Mouse (Mus musculus): ENCODE measurements around the gene Ccnd3. TPM values are rescaled to one million over a fixed set of nuclear protein-coding genes. Genes with fewer than 3 reads are reported as not detected.
A peak's percentile ranks its signal among the peaks of the same experiment; 100 is the strongest.

The Ccnd3 gene
- polyA plus RNA-seq, 2 experiments: 195 to 379 TPM

DNA sequence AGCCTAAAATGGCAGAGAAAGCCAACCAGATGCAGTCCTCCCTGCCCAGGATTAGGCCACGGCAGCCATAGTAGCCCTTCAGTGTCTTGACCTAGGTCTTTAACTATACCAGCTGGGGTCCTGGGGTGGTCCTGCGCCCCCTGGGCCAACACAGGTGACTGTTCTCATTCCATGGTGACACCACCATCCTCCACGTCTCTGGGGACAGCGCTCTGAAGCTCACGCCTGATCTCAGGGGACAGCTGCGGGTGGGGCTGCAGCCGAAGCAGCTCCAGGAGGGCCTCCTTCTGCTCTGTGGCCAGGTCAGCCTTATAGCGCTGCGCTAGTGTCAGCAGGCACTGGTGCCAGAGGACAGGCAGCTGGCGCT lies 96.5 kb downstream of the Ccnd3 start:
- peaks cover 82% of the 10 kb centered on the region for H3K36me3 ChIP-seq (replicated peaks; ENCODE audit: control insufficient read depth, insufficient read depth, low read depth)
- H3K4me2 ChIP-seq (ENCODE audit: low read depth): no peak overlapping the region
- H3K9me3 ChIP-seq (ENCODE audit: control insufficient read depth, low read length): no peaks in the 10 kb centered on the region
- no peak for DNase-seq (ENCODE audit: low read depth in 3 of 3, low spot score in 3 of 3)
- H3K27me3 ChIP-seq (ENCODE audit: control insufficient read depth, insufficient read depth, low read length): no peaks in the 10 kb centered on the region
- no peak overlapping the region for H3K9ac ChIP-seq (replicated peaks)
- H3K27ac ChIP-seq: no peak overlapping the region; the same call in 1 of the 2 replicates
- ATAC-seq (ENCODE audit: insufficient read depth): no peak
- peaks cover 24 to 37% of the 10 kb centered on the region in 2 experiments for H3K4me1 ChIP-seq (replicated peaks; ENCODE audit: control insufficient read depth in 2 of 2, insufficient read depth in 2 of 2, low read length in 1 of 2)
- 85% methylated on average over 10 of the region's 10 CpGs for WGBS (ENCODE audit: insufficient replicate concordance)
- no peak for TF ChIP-seq CTCF (IDR thresholded peaks at IDR 0.05; ENCODE audit: low read depth)
- no peak for TF ChIP-seq EP300 (IDR thresholded peaks at IDR 0.05; ENCODE audit: low read depth)
- H3K4me3 ChIP-seq (ENCODE audit: insufficient read depth in 1 of 2, low read depth in 2 of 2, low read length in 2 of 2): no peak overlapping the region

DNA sequence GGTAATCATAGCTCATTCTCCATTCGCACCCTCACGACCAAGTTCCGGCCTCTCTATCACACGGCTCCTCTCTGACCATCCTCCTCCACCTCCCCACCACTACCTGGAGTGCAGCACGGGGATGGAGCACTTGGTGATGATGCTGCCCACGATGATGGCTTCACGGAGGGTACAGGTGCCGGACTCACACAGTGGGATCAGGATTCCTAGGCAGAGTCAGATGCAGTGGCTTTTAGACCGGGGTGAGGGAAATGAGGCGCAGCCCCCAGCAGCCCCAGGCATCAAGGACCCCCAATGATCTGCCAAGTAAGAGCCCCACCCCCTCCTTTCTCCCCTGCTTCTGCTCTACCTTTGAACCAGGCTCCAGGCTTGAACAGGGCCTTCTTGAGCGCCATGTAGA lies 97.4 kb downstream of the Ccnd3 start:
- DNase-seq (ENCODE audit: low read depth in 3 of 3, low spot score in 3 of 3) (no peak), ATAC-seq (ENCODE audit: insufficient read depth) (no peak)
- Histone ChIP-seq H3K4me1 (replicated peaks; ENCODE audit: control insufficient read depth in 2 of 2, insufficient read depth in 2 of 2, low read length in 1 of 2) (peaks cover 15 to 28% of the 10 kb centered on the region in 2 experiments), H3K36me3 (replicated peaks; ENCODE audit: control insufficient read depth, insufficient read depth, low read depth) (peaks cover 84% of the 10 kb centered on the region), H3K27me3 (ENCODE audit: control insufficient read depth, insufficient read depth, low read length) (no peaks in the 10 kb centered on the region), H3K4me2 (ENCODE audit: low read depth) (no peak overlapping the region), H3K4me3 (ENCODE audit: insufficient read depth in 1 of 2, low read depth in 2 of 2, low read length in 2 of 2) (no peak overlapping the region), H3K9ac (replicated peaks) (no peak overlapping the region), H3K27ac (no peak overlapping the region), H3K9me3 (ENCODE audit: control insufficient read depth, low read length) (no peaks in the 10 kb centered on the region)
- TF ChIP-seq EP300 (IDR thresholded peaks at IDR 0.05; ENCODE audit: low read depth) (no peak), CTCF (IDR thresholded peaks at IDR 0.05; ENCODE audit: low read depth) (no peak)
- 85% methylated on average over 11 of the region's 11 CpGs for WGBS (ENCODE audit: insufficient replicate concordance)

DNA sequence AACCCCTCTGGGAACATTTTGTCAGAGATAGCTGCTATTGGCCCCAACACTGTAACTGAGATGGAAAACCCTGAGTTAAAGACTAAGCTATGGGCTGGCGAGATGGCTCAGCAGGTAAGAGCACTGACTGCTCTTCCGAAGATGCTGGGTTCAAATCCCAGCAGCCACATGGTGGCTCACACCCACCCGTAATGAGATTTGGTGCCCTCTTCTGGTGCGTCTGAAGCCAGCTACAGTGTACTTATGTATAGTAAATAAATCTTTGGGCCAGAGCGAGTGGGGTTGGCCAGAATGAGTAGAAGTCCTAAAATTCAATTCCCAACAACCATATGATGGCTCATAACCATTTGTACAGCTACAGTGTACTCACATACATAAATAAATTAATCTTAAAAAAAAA lies 101.4 kb downstream of the Ccnd3 start:
- ATAC-seq (ENCODE audit: insufficient read depth) (no peak), DNase-seq (ENCODE audit: low read depth in 3 of 3, low spot score in 3 of 3) (no peak)
- no peak overlapping the region for H3K9ac ChIP-seq (replicated peaks)
- peaks cover 64% of the 10 kb centered on the region for H3K36me3 ChIP-seq (replicated peaks; ENCODE audit: control insufficient read depth, insufficient read depth, low read depth)
- H3K9me3 ChIP-seq (ENCODE audit: control insufficient read depth, low read length): no peaks in the 10 kb centered on the region
- no peak for TF ChIP-seq EP300 (IDR thresholded peaks at IDR 0.05; ENCODE audit: low read depth)
- TF ChIP-seq CTCF (IDR thresholded peaks at IDR 0.05; ENCODE audit: low read depth): peak; percentile 69
- no peak overlapping the region for H3K4me2 ChIP-seq (ENCODE audit: low read depth)
- WGBS (ENCODE audit: insufficient replicate concordance): 71% methylated on average over 5 of the region's 5 CpGs
- H3K27ac ChIP-seq: no peak overlapping the region
- no peak overlapping the region for H3K4me3 ChIP-seq (ENCODE audit: insufficient read depth in 1 of 2, low read depth in 2 of 2, low read length in 2 of 2)
- H3K4me1 ChIP-seq (replicated peaks; ENCODE audit: control insufficient read depth in 2 of 2, insufficient read depth in 2 of 2, low read length in 1 of 2): peaks cover 10 to 18% of the 10 kb centered on the region in 2 experiments
- no peaks in the 10 kb centered on the region for H3K27me3 ChIP-seq (ENCODE audit: control insufficient read depth, insufficient read depth, low read length)

DNA sequence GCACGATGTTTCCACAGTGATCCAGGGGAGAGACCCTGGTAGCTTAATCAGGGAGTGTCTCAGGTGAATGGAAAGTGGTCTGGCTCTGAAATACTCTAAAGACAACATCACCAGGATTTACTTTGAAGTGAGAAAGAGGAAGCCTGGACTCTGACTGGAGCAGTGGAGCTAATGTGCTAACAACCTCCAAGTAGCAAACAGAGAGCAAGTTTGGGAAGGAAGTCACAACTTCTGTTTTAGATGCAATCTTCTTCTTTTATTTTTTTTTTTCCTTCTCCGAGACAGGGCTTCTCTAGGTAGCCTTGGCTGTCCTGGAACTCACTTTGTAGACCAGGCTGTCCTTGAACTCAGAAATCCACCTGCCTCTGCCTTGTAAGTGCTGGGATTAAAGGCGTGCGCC lies 104.3 kb downstream of the Ccnd3 start:
- Histone ChIP-seq H3K9me3 (ENCODE audit: control insufficient read depth, low read length) (no peaks in the 10 kb centered on the region), H3K4me2 (ENCODE audit: low read depth) (peak overlapping the region; percentile 71), H3K9ac (replicated peaks) (peak overlapping the region; percentile 90), H3K4me1 (replicated peaks; ENCODE audit: control insufficient read depth in 2 of 2, insufficient read depth in 2 of 2, low read length in 1 of 2) (peaks cover 16 to 30% of the 10 kb centered on the region in 2 experiments), H3K36me3 (replicated peaks; ENCODE audit: control insufficient read depth, insufficient read depth, low read depth) (peaks cover 52% of the 10 kb centered on the region), H3K27ac (peak overlapping the region; percentile 61), H3K4me3 (ENCODE audit: insufficient read depth in 1 of 2, low read depth in 2 of 2, low read length in 2 of 2) (peak overlapping the region in 1 of 2 experiments; percentile 75; a peak in 2 of 4 replicates), H3K27me3 (ENCODE audit: control insufficient read depth, insufficient read depth, low read length) (no peaks in the 10 kb centered on the region)
- 69% methylated on average over 4 of the region's 4 CpGs for WGBS (ENCODE audit: insufficient replicate concordance)
- no peak for ATAC-seq (ENCODE audit: insufficient read depth)
- TF ChIP-seq CTCF (IDR thresholded peaks at IDR 0.05; ENCODE audit: low read depth): no peak
- no peak for TF ChIP-seq EP300 (IDR thresholded peaks at IDR 0.05; ENCODE audit: low read depth)
- DNase-seq (ENCODE audit: low read depth in 3 of 3, low spot score in 3 of 3): no peak

DNA sequence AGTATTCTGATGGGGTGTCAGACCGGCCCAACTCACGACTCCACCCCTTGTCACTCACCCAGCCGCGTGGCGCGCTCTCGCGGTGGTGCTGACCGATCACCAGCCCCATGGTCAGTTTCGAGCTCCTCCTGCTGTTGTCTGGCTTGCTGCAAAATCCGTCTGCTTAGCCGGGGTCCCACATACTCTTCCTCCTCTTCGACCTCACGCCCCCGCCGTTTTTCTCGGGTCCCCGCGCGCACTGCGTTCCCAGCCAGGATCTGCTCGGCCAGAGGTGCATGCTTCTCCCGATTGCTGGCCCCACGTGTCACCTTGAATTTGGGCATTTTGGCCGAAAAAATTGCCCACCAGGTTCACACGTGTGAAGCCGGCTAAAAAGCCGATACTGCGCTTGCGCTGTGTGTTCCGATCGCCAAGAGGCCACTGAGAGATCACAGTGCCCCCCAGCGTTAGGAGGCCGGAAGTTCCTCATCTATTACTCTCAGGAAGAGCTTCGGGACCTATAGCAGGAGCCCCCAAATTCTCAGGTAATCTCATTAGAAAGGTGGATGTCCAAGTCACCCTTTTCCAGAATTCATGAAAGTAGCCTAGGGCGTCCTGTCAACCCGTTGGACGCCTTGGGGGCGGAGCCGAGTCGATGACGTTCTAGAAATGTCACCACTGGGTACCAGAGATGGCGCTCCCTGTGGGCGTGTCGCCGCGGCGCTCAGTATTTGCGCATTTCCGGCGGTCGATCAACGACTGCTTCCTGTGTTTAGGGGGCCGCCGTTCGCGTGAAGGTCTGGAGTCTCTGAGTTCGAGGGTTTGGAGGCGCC lies 106.2 kb downstream of the Ccnd3 start, which contains the start of the genes Bysl, Med20 and Gm20517:
Gene Bysl, minus strand, starts transcription at position 644 of the 812 bp plus-strand sequence.
Gene Med20, plus strand, starts transcription at position 734 of the 812 bp plus-strand sequence.
Gene Gm20517, plus strand, starts transcription at position 741 of the 812 bp plus-strand sequence.
- H3K27me3 ChIP-seq (ENCODE audit: control insufficient read depth, insufficient read depth, low read length): no peaks in the 10 kb centered on the region
- WGBS (ENCODE audit: insufficient replicate concordance): under 1% methylated on average over 59 of the region's 59 CpGs
- TF ChIP-seq CTCF (IDR thresholded peaks at IDR 0.05; ENCODE audit: low read depth): peak; percentile 93
- peak; percentile 35; the same call in 1 of the 2 replicates for TF ChIP-seq EP300 (IDR thresholded peaks at IDR 0.05; ENCODE audit: low read depth)
- peak within 1 kb of the TSS; percentile 71 for H3K4me2 ChIP-seq (ENCODE audit: low read depth)
- DNase-seq (ENCODE audit: low read depth in 3 of 3, low spot score in 3 of 3): peak; percentile 93 to 94 (median 94)
- peak within 1 kb of the TSS; percentile 75 to 85 for H3K4me3 ChIP-seq (ENCODE audit: insufficient read depth in 1 of 2, low read depth in 2 of 2, low read length in 2 of 2)
- H3K36me3 ChIP-seq (replicated peaks; ENCODE audit: control insufficient read depth, insufficient read depth, low read depth): peaks cover 47% of the 10 kb centered on the region
- H3K9me3 ChIP-seq (ENCODE audit: control insufficient read depth, low read length): no peaks in the 10 kb centered on the region
- peaks cover 19 to 39% of the 10 kb centered on the region in 2 experiments for H3K4me1 ChIP-seq (replicated peaks; ENCODE audit: control insufficient read depth in 2 of 2, insufficient read depth in 2 of 2, low read length in 1 of 2)
- peak; percentile 90 for ATAC-seq (ENCODE audit: insufficient read depth)
- peak within 1 kb of the TSS; percentile 61 for H3K27ac ChIP-seq
- peak within 1 kb of the TSS; percentile 90 for H3K9ac ChIP-seq (replicated peaks)
